Mouse (Mus musculus) retina, postnatal 1 day (tissue): ENCODE results near the gene Lipa.

Source experiments
- DNase-seq: peaks from one replicate; pipeline ENCODE4 v3.0.0-alpha.2; 2012

The Lipa gene

GRCm38 (mm10) chr19:34461451-34462019 lies 65.7 kb downstream of the Lipa start:
- DNase-seq = no peak

- no peak for DNase-seq
These were observed 76.4 kb downstream of the Lipa start for GRCm38 (mm10) chr19:34450784-34451370.

DNA sequence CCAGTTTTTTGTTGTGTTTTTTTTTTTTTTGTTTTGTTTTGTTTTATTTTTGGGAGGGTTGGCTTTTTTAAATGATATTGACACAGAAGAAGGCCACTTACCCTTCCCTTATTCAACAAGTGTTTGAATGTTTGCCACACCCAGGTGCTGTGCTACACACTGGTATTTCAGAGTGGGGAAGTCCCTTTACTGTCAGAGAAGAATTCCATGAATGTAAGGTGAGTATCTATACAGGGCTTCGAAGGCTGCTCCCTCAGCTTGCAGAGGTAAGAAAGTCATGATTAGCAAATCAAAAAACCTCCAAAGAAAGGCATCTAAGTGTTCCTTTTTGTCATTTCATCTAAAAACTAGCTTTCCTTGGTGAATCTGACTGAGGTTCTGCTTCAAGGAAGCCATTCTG lies 78.4 kb downstream of the Lipa start:
- DNase-seq = no peak

- DNase-seq = no peak
These were observed 81.8 kb downstream of the Lipa start for GRCm38 (mm10) chr19:34445410-34446012.

- no peak for DNase-seq
These were observed 82.5 kb downstream of the Lipa start for GRCm38 (mm10) chr19:34444785-34445184.
